In genomic region chr12:35207605-35208004, GRCm38 (mm10) we compare ENCODE assay signal across 25 mouse cellular contexts.
DNase-seq lines count a peak whose midpoint lies in the region; ATAC-seq and TF ChIP-seq lines count a peak whose summit lies in the region.
"Had no signal": no experiment of that assay in that cellular context is flagged by ENCODE, and none has a peak within 500 bp of the region (broad histone marks: within the 10 kb centered on the region; RNA-seq: fewer than 3 reads in every experiment).

No protein-coding gene starts in this region.

- H3K4me2 ChIP-seq in lung, embryonic 16.5 days (ENCODE audit: low read depth, low read length): no peak overlapping the region
- H3K4me2 ChIP-seq: embryonic facial prominence, embryonic 12.5 days; forebrain, embryonic 13.5 days; heart, embryonic 11.5 days; hindbrain, embryonic 13.5 days had no signal

- H3K4me1 ChIP-seq in lung, embryonic 16.5 days (replicated peaks; ENCODE audit: control insufficient read depth, insufficient read depth, low read length): no peaks in the 10 kb centered on the region
- H3K4me1 ChIP-seq in embryonic fibroblast, embryonic 13.5 days (ENCODE audit: control insufficient read depth, insufficient read depth, low read length): peaks cover 16% of the 10 kb centered on the region
- H3K4me1 ChIP-seq: embryonic facial prominence, embryonic 12.5 days; forebrain, embryonic 10.5 days; forebrain, embryonic 13.5 days; hindbrain, embryonic 10.5 days; hindbrain, embryonic 13.5 days had no signal

- H3K9ac ChIP-seq in lung, embryonic 16.5 days (ENCODE audit: low read length): no peak overlapping the region
- H3K9ac ChIP-seq: embryonic facial prominence, embryonic 12.5 days; forebrain, embryonic 13.5 days; hindbrain, embryonic 13.5 days had no signal

- H3K27ac ChIP-seq in lung, embryonic 16.5 days (ENCODE audit: low read length): no peak overlapping the region
- H3K27ac ChIP-seq in embryonic fibroblast, embryonic 13.5 days (ENCODE audit: insufficient read depth, low read length): peak overlapping the region; percentile 98
- H3K27ac ChIP-seq: embryonic facial prominence, embryonic 12.5 days; forebrain, embryonic 10.5 days; forebrain, embryonic 13.5 days; gastrocnemius, adult 2 months; hindbrain, embryonic 10.5 days; hindbrain, embryonic 13.5 days; hindbrain, postnatal 0 days had no signal

- DNase-seq in lung, postnatal 36 days: no peak
- DNase-seq in R1 (ENCODE audit: low read depth, low spot score): peak; percentile 33
- DNase-seq in cerebellum, postnatal 36 days: no peak
- no peak for DNase-seq in frontal cortex, postnatal 36 days (ENCODE audit: low spot score in 2 of 2)
- DNase-seq: adrenal gland, adult 8-10 months; adrenal gland, postnatal 25 days; cerebellum, adult 11-12 months; cerebellum, adult 8-10 months; cerebellum, postnatal 10 days; gastrocnemius, postnatal 14 days; heart, adult 11 months had no signal

- H3K36me3 ChIP-seq in lung, embryonic 16.5 days (ENCODE audit: control insufficient read depth, insufficient read depth, low read length): no peaks in the 10 kb centered on the region
- H3K36me3 ChIP-seq: embryonic facial prominence, embryonic 12.5 days; forebrain, embryonic 10.5 days; hindbrain, embryonic 10.5 days; hindbrain, embryonic 13.5 days had no signal

- no peak for TF ChIP-seq POLR2A in embryonic fibroblast, embryonic 13.5 days (IDR thresholded peaks at IDR 0.05; ENCODE audit: low read depth, low read length)

- H3K4me3 ChIP-seq in lung, embryonic 16.5 days (ENCODE audit: low read length): no peak overlapping the region
- no peak overlapping the region for H3K4me3 ChIP-seq in embryonic fibroblast, embryonic 13.5 days (ENCODE audit: insufficient read depth, low read length)
- H3K4me3 ChIP-seq: embryonic facial prominence, embryonic 12.5 days; forebrain, embryonic 10.5 days; forebrain, embryonic 13.5 days; gastrocnemius, adult 2 months; hindbrain, embryonic 10.5 days; hindbrain, embryonic 13.5 days had no signal

- H3K27me3 ChIP-seq in lung, embryonic 16.5 days (ENCODE audit: control insufficient read depth, insufficient read depth, low read depth, low read length): no peaks in the 10 kb centered on the region
- H3K27me3 ChIP-seq: embryonic facial prominence, embryonic 12.5 days; forebrain, embryonic 13.5 days; hindbrain, embryonic 13.5 days had no signal

- no peaks in the 10 kb centered on the region for H3K9me3 ChIP-seq in lung, embryonic 16.5 days (ENCODE audit: control insufficient read depth, low read length)
- H3K9me3 ChIP-seq: embryonic facial prominence, embryonic 12.5 days; forebrain, embryonic 10.5 days; forebrain, embryonic 13.5 days; hindbrain, embryonic 10.5 days; hindbrain, embryonic 13.5 days had no signal

- 58% methylated on average over 3 of the region's 3 CpGs for WGBS in lung, embryonic 16.5 days

- no peak for TF ChIP-seq CTCF in embryonic fibroblast, embryonic 13.5 days (IDR thresholded peaks at IDR 0.05; ENCODE audit: borderline replicate concordance, insufficient read depth, low read length)

- peak; percentile 60; the same call in 1 of the 2 replicates for ATAC-seq in lung, embryonic 16.5 days (ENCODE audit: low read depth)
- ATAC-seq: CD4-positive, CD25-positive, alpha-beta regulatory T cell, adult 4 months; forebrain, embryonic 13.5 days; forebrain, embryonic 16.5 days; hindbrain, postnatal 0 days; inflammation-experienced regulatory T-cells, adult 6 months; intestine, embryonic 16.5 days had no signal
